Mouse (Mus musculus) gastrocnemius, postnatal 14 days (tissue): ENCODE measurements at regions not wholly inside any gene's neighbourhood (a gene's known extent, or its start where the extent isn't known, plus 50 kb on each side); places are given as distances from the start of the nearest gene placed in this dataset.

Experiments
- DNase-seq: peaks from one replicate; pipeline ENCODE4 v3.0.0; 2021; ENCODE audit warnings: mixed read lengths
- intact Hi-C: fragments of 180-260 bp; cut with DNase I; formaldehyde crosslinking; loops from one replicate; pipeline ENCODE4 v1.15.1; 2025; ENCODE audit warnings: low total_unique reads

- intact Hi-C loops, result no loop called here
- DNase-seq, result no peak
Measured at GRCm38 (mm10) chr8:93684392-93684791, 125.4 kb upstream of the Gnao1 start.

GRCm38 (mm10) chr8:93688845-93689244 lies 120.9 kb upstream of the Gnao1 start:
- intact Hi-C loops, result no loop called here
- DNase-seq, result no peak

- intact Hi-C loops, result no loop called here
- DNase-seq, result no peak
Measured at GRCm38 (mm10) chr8:93689832-93690471, 119.8 kb upstream of the Gnao1 start.

GRCm38 (mm10) chr8:93691375-93691774 lies 118.4 kb upstream of the Gnao1 start:
- intact Hi-C loops, result no loop called here
- no peak for DNase-seq

GRCm38 (mm10) chr8:93691826-93692225 lies 117.9 kb upstream of the Gnao1 start:
- DNase-seq, result no peak
- intact Hi-C loops, result no loop called here

GRCm38 (mm10) chr8:93697206-93697605 lies 112.6 kb upstream of the Gnao1 start:
- intact Hi-C loops, result no loop called here
- DNase-seq, result no peak

GRCm38 (mm10) chr8:93698508-93698907 lies 111.3 kb upstream of the Gnao1 start:
- DNase-seq, result no peak
- intact Hi-C loops, result no loop called here

GRCm38 (mm10) chr8:93701391-93701790 lies 108.4 kb upstream of the Gnao1 start:
- intact Hi-C loops, result no loop called here

GRCm38 (mm10) chr8:93712066-93712706 lies 97.6 kb upstream of the Gnao1 start:
- intact Hi-C loops, result no loop called here
- DNase-seq, result no peak

More at GRCm38 (mm10) chr8:93701391-93701790, 108.4 kb upstream of the Gnao1 start:
- no peak for DNase-seq

GRCm38 (mm10) chr8:93713221-93713620 lies 96.5 kb upstream of the Gnao1 start:
- intact Hi-C loops, result no loop called here
- DNase-seq, result no peak

GRCm38 (mm10) chr8:93724896-93725489 lies 84.8 kb upstream of the Gnao1 start:
- no peak for DNase-seq
- intact Hi-C loops, result no loop called here

- intact Hi-C loops, result no loop called here
- DNase-seq, result no peak
Measured at GRCm38 (mm10) chr8:93729124-93729930, 80.4 kb upstream of the Gnao1 start.

GRCm38 (mm10) chr8:93730738-93731700 lies 78.7 kb upstream of the Gnao1 start:
- DNase-seq, result no peak
- intact Hi-C loops, result no loop called here

- intact Hi-C loops, result no loop called here
- no peak for DNase-seq
Measured at GRCm38 (mm10) chr8:93734818-93735217, 74.9 kb upstream of the Gnao1 start.

- DNase-seq, result no peak
- intact Hi-C loops, result no loop called here
Measured at GRCm38 (mm10) chr8:93740281-93740680, 69.5 kb upstream of the Gnao1 start.

- intact Hi-C loops, result no loop called here
- no peak for DNase-seq
Measured at GRCm38 (mm10) chr8:93748720-93749119, 61.0 kb upstream of the Gnao1 start.

GRCm38 (mm10) chr8:93750921-93751320 lies 58.8 kb upstream of the Gnao1 start:
- intact Hi-C loops, result no loop called here
- no peak for DNase-seq

GRCm38 (mm10) chr8:93755981-93756380 lies 53.8 kb upstream of the Gnao1 start:
- intact Hi-C loops, result no loop called here
- DNase-seq, result no peak
